Mouse (Mus musculus): ENCODE data around the gene Mfsd6. TPM values are rescaled to one million over a fixed set of nuclear protein-coding genes. Genes with fewer than 3 reads are reported as not detected.

Gene Mfsd6
- 18.3 and 23.2 TPM in 2 replicates for polyA plus RNA-seq (2012; rRNA removed)

GRCm38 (mm10) chr1:52727056-52727900, at the start of gene Mfsd6:
Gene Mfsd6, minus strand, starts transcription at chr1:52727462.
- Histone ChIP-seq H3K4me3 (replicated peaks; ENCODE audit: extremely low read depth, low read depth, low read length) (peak within 1 kb of the TSS; percentile 86), H3K4me1 (ENCODE audit: control insufficient read depth, insufficient read depth, low read length) (peaks cover 9% of the 10 kb centered on the region)
- DNase-seq, result peak; percentile 72
- WGBS, result 3% methylated on average over 55 of the region's 63 CpGs
- TF ChIP-seq CTCF (IDR thresholded peaks at IDR 0.05; ENCODE audit: insufficient read depth, low read length), result no peak
- peak; percentile 40; the same call in 1 of the 2 replicates for TF ChIP-seq POLR2A (IDR thresholded peaks at IDR 0.05; ENCODE audit: borderline replicate concordance, extremely low read depth, low read depth, low read length)

GRCm38 (mm10) chr1:52765176-52766111, 38.2 kb upstream of the Mfsd6 start:
- peak; percentile 17 for DNase-seq
- TF ChIP-seq CTCF (IDR thresholded peaks at IDR 0.05; ENCODE audit: insufficient read depth, low read length) (no peak), POLR2A (IDR thresholded peaks at IDR 0.05; ENCODE audit: borderline replicate concordance, extremely low read depth, low read depth, low read length) (no peak)
- Histone ChIP-seq H3K4me3 (replicated peaks; ENCODE audit: extremely low read depth, low read depth, low read length) (no peak overlapping the region), H3K4me1 (ENCODE audit: control insufficient read depth, insufficient read depth, low read length) (no peaks in the 10 kb centered on the region)
- WGBS, result 44% methylated on average over 7 of the region's 7 CpGs

GRCm38 (mm10) chr1:52763894-52764809, 36.9 kb upstream of the Mfsd6 start:
- DNase-seq, result no peak
- H3K4me3 ChIP-seq (replicated peaks; ENCODE audit: extremely low read depth, low read depth, low read length), result no peak overlapping the region
- TF ChIP-seq POLR2A (IDR thresholded peaks at IDR 0.05; ENCODE audit: borderline replicate concordance, extremely low read depth, low read depth, low read length), result no peak
- 43% methylated on average over 4 of the region's 4 CpGs for WGBS
- no peaks in the 10 kb centered on the region for H3K4me1 ChIP-seq (ENCODE audit: control insufficient read depth, insufficient read depth, low read length)

- WGBS, result 67% methylated on average over 1 of the region's 1 CpGs
- H3K4me1 ChIP-seq (ENCODE audit: control insufficient read depth, insufficient read depth, low read length), result no peaks in the 10 kb centered on the region
- DNase-seq, result no peak
- no peak for TF ChIP-seq POLR2A (IDR thresholded peaks at IDR 0.05; ENCODE audit: borderline replicate concordance, extremely low read depth, low read depth, low read length)
- TF ChIP-seq CTCF (IDR thresholded peaks at IDR 0.05; ENCODE audit: insufficient read depth, low read length), result no peak
- no peak overlapping the region for H3K4me3 ChIP-seq (replicated peaks; ENCODE audit: extremely low read depth, low read depth, low read length)
These were observed 30.9 kb upstream of the Mfsd6 start for GRCm38 (mm10) chr1:52758174-52758573.

GRCm38 (mm10) chr1:52754331-52754730, 27.1 kb upstream of the Mfsd6 start:
- 82% methylated on average over 1 of the region's 1 CpGs for WGBS
- no peak for TF ChIP-seq POLR2A (IDR thresholded peaks at IDR 0.05; ENCODE audit: borderline replicate concordance, extremely low read depth, low read depth, low read length)
- TF ChIP-seq CTCF (IDR thresholded peaks at IDR 0.05; ENCODE audit: insufficient read depth, low read length), result no peak
- no peak for DNase-seq

GRCm38 (mm10) chr1:52753828-52754227, 26.6 kb upstream of the Mfsd6 start:
- Histone ChIP-seq H3K4me1 (ENCODE audit: control insufficient read depth, insufficient read depth, low read length) (no peaks in the 10 kb centered on the region), H3K4me3 (replicated peaks; ENCODE audit: extremely low read depth, low read depth, low read length) (no peak overlapping the region)
- WGBS, result 73% methylated on average over 2 of the region's 2 CpGs
- DNase-seq, result no peak
- TF ChIP-seq CTCF (IDR thresholded peaks at IDR 0.05; ENCODE audit: insufficient read depth, low read length), result no peak
- no peak for TF ChIP-seq POLR2A (IDR thresholded peaks at IDR 0.05; ENCODE audit: borderline replicate concordance, extremely low read depth, low read depth, low read length)

More at GRCm38 (mm10) chr1:52754331-52754730, 27.1 kb upstream of the Mfsd6 start:
- Histone ChIP-seq H3K4me1 (ENCODE audit: control insufficient read depth, insufficient read depth, low read length) (no peaks in the 10 kb centered on the region), H3K4me3 (replicated peaks; ENCODE audit: extremely low read depth, low read depth, low read length) (no peak overlapping the region)

GRCm38 (mm10) chr1:52752706-52753105, 25.4 kb upstream of the Mfsd6 start:
- DNase-seq, result no peak
- Histone ChIP-seq H3K4me3 (replicated peaks; ENCODE audit: extremely low read depth, low read depth, low read length) (no peak overlapping the region), H3K4me1 (ENCODE audit: control insufficient read depth, insufficient read depth, low read length) (no peaks in the 10 kb centered on the region)
- TF ChIP-seq CTCF (IDR thresholded peaks at IDR 0.05; ENCODE audit: insufficient read depth, low read length) (no peak), POLR2A (IDR thresholded peaks at IDR 0.05; ENCODE audit: borderline replicate concordance, extremely low read depth, low read depth, low read length) (no peak)
- 70% methylated on average over 3 of the region's 3 CpGs for WGBS

- TF ChIP-seq POLR2A (IDR thresholded peaks at IDR 0.05; ENCODE audit: borderline replicate concordance, extremely low read depth, low read depth, low read length) (no peak), CTCF (IDR thresholded peaks at IDR 0.05; ENCODE audit: insufficient read depth, low read length) (no peak)
- no peak for DNase-seq
- 77% methylated on average over 1 of the region's 1 CpGs for whole genome bisulfite sequencing
- Histone ChIP-seq H3K4me3 (replicated peaks; ENCODE audit: extremely low read depth, low read depth, low read length) (no peak overlapping the region), H3K4me1 (ENCODE audit: control insufficient read depth, insufficient read depth, low read length) (no peaks in the 10 kb centered on the region)
These were observed 24.4 kb upstream of the Mfsd6 start for GRCm38 (mm10) chr1:52751634-52752033.

Data from lung, adult 2 months (tissue).